Comparison of ENCODE assay signal across 19 mouse cellular contexts in genomic region chr4:105184924-105185323, GRCm38 (mm10). TPM values are rescaled to one million over a fixed set of nuclear protein-coding genes. Genes with fewer than 3 reads are reported as not detected.
DNase-seq lines count a peak whose midpoint lies in the region; ATAC-seq and TF ChIP-seq lines count a peak whose summit lies in the region.
"Had no signal": no experiment of that assay in that cellular context is flagged by ENCODE, and none has a peak within 500 bp of the region (broad histone marks: within the 10 kb centered on the region; RNA-seq: fewer than 3 reads in every experiment).

No protein-coding gene starts in this region.

- no peak overlapping the region for H3K9ac ChIP-seq in forebrain, embryonic 12.5 days
- H3K9ac ChIP-seq in forebrain, postnatal 0 days: no peak overlapping the region
- H3K9ac ChIP-seq in heart, embryonic 11.5 days (ENCODE audit: low read depth, low read length): no peak overlapping the region
- no peak overlapping the region for H3K9ac ChIP-seq in liver, postnatal 0 days (replicated peaks)
- H3K9ac ChIP-seq in liver, embryonic 11.5 days (ENCODE audit: low read depth, low read length): no peak overlapping the region
- no peak overlapping the region for H3K9ac ChIP-seq in stomach, postnatal 0 days (ENCODE audit: low read length)
- H3K9ac ChIP-seq: embryonic facial prominence, embryonic 15.5 days; heart, embryonic 12.5 days; hindbrain, embryonic 14.5 days had no signal

- H3K4me3 ChIP-seq in forebrain, embryonic 12.5 days (replicated peaks): no peak overlapping the region
- no peak overlapping the region for H3K4me3 ChIP-seq in forebrain, postnatal 0 days (ENCODE audit: low read depth, low read length)
- no peak overlapping the region for H3K4me3 ChIP-seq in heart, embryonic 10.5 days
- no peak overlapping the region for H3K4me3 ChIP-seq in heart, embryonic 11.5 days (ENCODE audit: low read depth, low read length)
- no peak overlapping the region for H3K4me3 ChIP-seq in liver, postnatal 0 days (ENCODE audit: low read depth, low read length)
- no peak overlapping the region for H3K4me3 ChIP-seq in liver, embryonic 11.5 days (ENCODE audit: low read depth, low read length)
- no peak overlapping the region for H3K4me3 ChIP-seq in stomach, postnatal 0 days (ENCODE audit: low read depth, low read length)
- H3K4me3 ChIP-seq: embryonic facial prominence, embryonic 15.5 days; erythroblast, embryonic 14.5 days; heart, embryonic 12.5 days; hindbrain, embryonic 10.5 days had no signal

- H3K9me3 ChIP-seq in forebrain, embryonic 12.5 days: no peaks in the 10 kb centered on the region
- H3K9me3 ChIP-seq in forebrain, postnatal 0 days (ENCODE audit: low read length): no peaks in the 10 kb centered on the region
- no peaks in the 10 kb centered on the region for H3K9me3 ChIP-seq in heart, embryonic 10.5 days
- no peaks in the 10 kb centered on the region for H3K9me3 ChIP-seq in heart, embryonic 11.5 days (replicated peaks; ENCODE audit: control insufficient read depth, low read length)
- H3K9me3 ChIP-seq in liver, postnatal 0 days (ENCODE audit: low read length): no peaks in the 10 kb centered on the region
- H3K9me3 ChIP-seq in liver, embryonic 11.5 days (ENCODE audit: control insufficient read depth, low read length): no peaks in the 10 kb centered on the region
- H3K9me3 ChIP-seq in stomach, postnatal 0 days (ENCODE audit: control insufficient read depth, low read length): no peaks in the 10 kb centered on the region
- H3K9me3 ChIP-seq: embryonic facial prominence, embryonic 15.5 days; heart, embryonic 12.5 days; hindbrain, embryonic 10.5 days had no signal

- no peak overlapping the region for H3K4me2 ChIP-seq in forebrain, embryonic 12.5 days
- no peak overlapping the region for H3K4me2 ChIP-seq in forebrain, postnatal 0 days (ENCODE audit: low read depth)
- H3K4me2 ChIP-seq in heart, embryonic 11.5 days: no peak overlapping the region
- no peak overlapping the region for H3K4me2 ChIP-seq in liver, postnatal 0 days (ENCODE audit: low read depth, low read length)
- H3K4me2 ChIP-seq in liver, embryonic 11.5 days: no peak overlapping the region
- no peak overlapping the region for H3K4me2 ChIP-seq in stomach, postnatal 0 days (replicated peaks; ENCODE audit: low read depth)
- H3K4me2 ChIP-seq: embryonic facial prominence, embryonic 15.5 days; heart, embryonic 12.5 days; hindbrain, embryonic 14.5 days had no signal

- peaks cover 64% of the 10 kb centered on the region for H3K4me1 ChIP-seq in forebrain, embryonic 12.5 days
- peaks cover 4% of the 10 kb centered on the region; the same call in 1 of the 2 replicates for H3K4me1 ChIP-seq in forebrain, postnatal 0 days (ENCODE audit: insufficient read depth)
- H3K4me1 ChIP-seq in heart, embryonic 10.5 days: peaks cover 16% of the 10 kb centered on the region
- H3K4me1 ChIP-seq in heart, embryonic 11.5 days (ENCODE audit: control insufficient read depth, insufficient read depth, low read length): 0 out of 2 replicates have a peak, but pooled peaks cover 6% of the 10 kb centered on the region
- peaks cover 20% of the 10 kb centered on the region for H3K4me1 ChIP-seq in liver, postnatal 0 days (ENCODE audit: insufficient read depth)
- H3K4me1 ChIP-seq in liver, embryonic 11.5 days (replicated peaks; ENCODE audit: control insufficient read depth, insufficient read depth, low read length): 0 out of 2 replicates have a peak, but pooled peaks cover 3% of the 10 kb centered on the region
- peaks cover 14% of the 10 kb centered on the region for H3K4me1 ChIP-seq in stomach, postnatal 0 days (replicated peaks; ENCODE audit: control insufficient read depth, insufficient read depth)

- no peak for ATAC-seq in forebrain, embryonic 12.5 days (ENCODE audit: low FRiP score)
- no peak for ATAC-seq in forebrain, postnatal 0 days
- no peak for ATAC-seq in heart, embryonic 11.5 days (replicated peaks; ENCODE audit: insufficient number of reproducible peaks, low FRiP score, low TSS enrichment)
- ATAC-seq in liver, postnatal 0 days: no peak
- no peak for ATAC-seq in liver, embryonic 11.5 days (replicated peaks; ENCODE audit: low FRiP score)
- no peak for ATAC-seq in stomach, postnatal 0 days (ENCODE audit: low FRiP score, low TSS enrichment)
- ATAC-seq: intestine, embryonic 16.5 days; Patski had no signal

- DNase-seq in forebrain, postnatal 0 days: no peak
- peak; percentile 61 for DNase-seq in heart, embryonic 10.5 days (ENCODE audit: low spot score)
- no peak for DNase-seq in liver, postnatal 0 days
- DNase-seq in liver, embryonic 11.5 days (ENCODE audit: low spot score): no peak
- no peak for DNase-seq in stomach, postnatal 0 days (ENCODE audit: low spot score)
- DNase-seq in thymus, postnatal 14 days: no peak
- DNase-seq: cerebellum, adult 8-10 months; cerebellum, postnatal 14 days; embryo, embryonic 11 days had no signal

- H3K36me3 ChIP-seq in forebrain, embryonic 12.5 days (replicated peaks): peaks cover 9% of the 10 kb centered on the region
- no peaks in the 10 kb centered on the region for H3K36me3 ChIP-seq in forebrain, postnatal 0 days (ENCODE audit: insufficient read depth)
- H3K36me3 ChIP-seq in heart, embryonic 10.5 days: no peaks in the 10 kb centered on the region; the same call in 1 of the 2 replicates
- no peaks in the 10 kb centered on the region; the same call in 1 of the 2 replicates for H3K36me3 ChIP-seq in heart, embryonic 11.5 days (ENCODE audit: control insufficient read depth, insufficient read depth, low read length)
- no peaks in the 10 kb centered on the region for H3K36me3 ChIP-seq in liver, postnatal 0 days (replicated peaks; ENCODE audit: insufficient read depth, low read length)
- H3K36me3 ChIP-seq in liver, embryonic 11.5 days (ENCODE audit: control insufficient read depth, insufficient read depth, low read length): no peaks in the 10 kb centered on the region
- peaks cover 5% of the 10 kb centered on the region; the same call in 1 of the 2 replicates for H3K36me3 ChIP-seq in stomach, postnatal 0 days (ENCODE audit: control insufficient read depth, insufficient read depth, low read length)
- H3K36me3 ChIP-seq: heart, embryonic 12.5 days had no signal

- 0 out of 2 replicates have a peak overlapping the region, but pooled peaks have one; percentile 5 for H3K27ac ChIP-seq in forebrain, embryonic 12.5 days
- H3K27ac ChIP-seq in forebrain, postnatal 0 days (ENCODE audit: low read depth, low read length): no peak overlapping the region
- H3K27ac ChIP-seq in heart, embryonic 10.5 days: no peak overlapping the region
- H3K27ac ChIP-seq in heart, embryonic 11.5 days (ENCODE audit: low read depth, low read length): no peak overlapping the region
- peak overlapping the region; percentile 75; the same call in 1 of the 2 replicates for H3K27ac ChIP-seq in liver, postnatal 0 days (ENCODE audit: low read depth)
- no peak overlapping the region for H3K27ac ChIP-seq in liver, embryonic 11.5 days (ENCODE audit: low read depth, low read length)
- 0 out of 2 replicates have a peak overlapping the region, but pooled peaks have one; percentile 24 for H3K27ac ChIP-seq in stomach, postnatal 0 days (replicated peaks)
- H3K27ac ChIP-seq: embryonic facial prominence, embryonic 15.5 days; hindbrain, embryonic 10.5 days; hindbrain, embryonic 14.5 days had no signal

- no peaks in the 10 kb centered on the region for H3K27me3 ChIP-seq in forebrain, embryonic 12.5 days
- no peaks in the 10 kb centered on the region for H3K27me3 ChIP-seq in forebrain, postnatal 0 days (ENCODE audit: insufficient read depth, low read length)
- peaks cover 5% of the 10 kb centered on the region; the same call in 1 of the 2 replicates for H3K27me3 ChIP-seq in heart, embryonic 10.5 days (ENCODE audit: insufficient read depth, poor library complexity, severe bottlenecking)
- no peaks in the 10 kb centered on the region for H3K27me3 ChIP-seq in heart, embryonic 11.5 days (ENCODE audit: control insufficient read depth, insufficient read depth, low read length)
- H3K27me3 ChIP-seq in liver, postnatal 0 days (ENCODE audit: insufficient read depth, low read length): no peaks in the 10 kb centered on the region
- H3K27me3 ChIP-seq in liver, embryonic 11.5 days (replicated peaks; ENCODE audit: control insufficient read depth, insufficient read depth, low read length): no peaks in the 10 kb centered on the region
- no peaks in the 10 kb centered on the region for H3K27me3 ChIP-seq in stomach, postnatal 0 days (ENCODE audit: control insufficient read depth, insufficient read depth, low read length)
- H3K27me3 ChIP-seq: embryonic facial prominence, embryonic 15.5 days; heart, embryonic 12.5 days; Patski had no signal

- TF ChIP-seq EP300 in liver, postnatal 0 days (IDR thresholded peaks at IDR 0.05; ENCODE audit: low read depth): no peak
- no peak for TF ChIP-seq EP300 in stomach, postnatal 0 days (optimal IDR thresholded peaks at IDR 0.05)

- TF ChIP-seq CTCF in forebrain, postnatal 0 days (IDR thresholded peaks at IDR 0.05; ENCODE audit: low read depth): no peak
- TF ChIP-seq CTCF in liver, postnatal 0 days (IDR thresholded peaks at IDR 0.05; ENCODE audit: low read depth): no peak
- no peak for TF ChIP-seq CTCF in stomach, postnatal 0 days (IDR thresholded peaks at IDR 0.05; ENCODE audit: low read depth)

- WGBS in forebrain, embryonic 12.5 days: 89% methylated on average over 6 of the region's 6 CpGs
- 90% methylated on average over 6 of the region's 6 CpGs for WGBS in forebrain, postnatal 0 days
- 68% methylated on average over 6 of the region's 6 CpGs for WGBS in heart, embryonic 10.5 days
- 64% methylated on average over 6 of the region's 6 CpGs for WGBS in heart, embryonic 11.5 days (ENCODE audit: insufficient replicate concordance)
- WGBS in liver, postnatal 0 days (ENCODE audit: insufficient replicate concordance): 70% methylated on average over 6 of the region's 6 CpGs
- WGBS in liver, embryonic 11.5 days: 70% methylated on average over 6 of the region's 6 CpGs
- WGBS in stomach, postnatal 0 days: 65% methylated on average over 6 of the region's 6 CpGs

RNA-seq across cellular contexts. Expression of gene Plpp3, which starts 27.8 kb away (rescaled TPM):
- 84.9 and 90.4 TPM in 2 replicates for polyA plus RNA-seq in forebrain, embryonic 12.5 days (2016; fragmentation: Nextera tagmentation; extraction: Ambion mirVana)
- 64.8 and 87.3 TPM in 2 replicates for total RNA-seq in forebrain, postnatal 0 days (2014; rRNA removed)
- 82.8 and 117 TPM in 2 replicates for polyA plus RNA-seq in forebrain, postnatal 0 days (2015; fragmentation: Nextera tagmentation; extraction: Ambion mirVana)
- polyA plus RNA-seq in heart, embryonic 10.5 days (2016; fragmentation: Nextera tagmentation; extraction: Ambion mirVana): 22.9 and 38.5 TPM in 2 replicates
- 23.8 and 25.7 TPM in 2 replicates for polyA plus RNA-seq in heart, embryonic 11.5 days (2014; fragmentation: Nextera tagmentation; extraction: Ambion mirVana)
- 50.3 and 62.4 TPM in 2 replicates for polyA plus RNA-seq in liver, postnatal 0 days (2015; fragmentation: Nextera tagmentation; extraction: Ambion mirVana)
- 29.5 TPM in 2 replicates for polyA plus RNA-seq in liver, embryonic 11.5 days (2014; fragmentation: Nextera tagmentation; extraction: Ambion mirVana)
- 60.2 and 64.4 TPM in 2 replicates for polyA plus RNA-seq in stomach, postnatal 0 days (2015; fragmentation: Nextera tagmentation; extraction: Ambion mirVana)
- total RNA-seq: MEL had no signal

Comparison
In these comparisons a context has a peak if more than half of its experiments do, and no peak if none do; other contexts are left out.
1. H3K27ac ChIP-seq: peak in forebrain, embryonic 12.5 days (single experiment), liver, postnatal 0 days (single experiment) and stomach, postnatal 0 days (single experiment); none in forebrain, postnatal 0 days (single experiment), heart, embryonic 10.5 days (single experiment), heart, embryonic 11.5 days (single experiment) and liver, embryonic 11.5 days (single experiment).